Mouse (Mus musculus): ENCODE results near the gene H3f3b. TPM values are rescaled to one million over a fixed set of nuclear protein-coding genes. Genes with fewer than 3 reads are reported as not detected.

H3f3b gene
- polyA plus RNA-seq, 1 experiment from 2014 or later: 2,219 TPM

GRCm38 (mm10) chr11:116014821-116015220 is 12.9 kb downstream of the H3f3b start:
- Histone ChIP-seq H3K27me3 (no peaks in the 10 kb centered on the region), H3K9ac (no peak overlapping the region), H3K4me3 (no peak overlapping the region), H3K4me2 (replicated peaks) (no peak overlapping the region), H3K27ac (no peak overlapping the region), H3K36me3 (peaks cover 12% of the 10 kb centered on the region), H3K9me3 (no peaks in the 10 kb centered on the region), H3K4me1 (peaks cover 22% of the 10 kb centered on the region)
- no peak for ATAC-seq (ENCODE audit: low FRiP score, low read depth)
- 66% methylated on average over 8 of the region's 8 CpGs for WGBS

GRCm38 (mm10) chr11:116012262-116012947 is 15.4 kb downstream of the H3f3b start, which contains the start of gene Galk1:
Gene Galk1, minus strand, starts transcription at chr11:116012719.
- Histone ChIP-seq H3K36me3 (peaks cover 36% of the 10 kb centered on the region), H3K27me3 (no peaks in the 10 kb centered on the region), H3K4me3 (peak within 1 kb of the TSS; percentile 73), H3K9ac (peak within 1 kb of the TSS; percentile 89), H3K9me3 (no peaks in the 10 kb centered on the region), H3K4me2 (replicated peaks) (peak within 1 kb of the TSS; percentile 70), H3K27ac (peak within 1 kb of the TSS; percentile 96), H3K4me1 (peaks cover 26% of the 10 kb centered on the region)
- WGBS: under 1% methylated on average over 54 of the region's 55 CpGs
- peak; percentile 93 for ATAC-seq (ENCODE audit: low FRiP score, low read depth)

- Histone ChIP-seq H3K4me2 (replicated peaks) (peak overlapping the region; percentile 70), H3K4me3 (peak overlapping the region; percentile 73), H3K36me3 (peaks cover 43% of the 10 kb centered on the region), H3K27me3 (no peaks in the 10 kb centered on the region), H3K4me1 (peaks cover 26% of the 10 kb centered on the region), H3K9ac (peak overlapping the region; percentile 89), H3K9me3 (no peaks in the 10 kb centered on the region), H3K27ac (peak overlapping the region; percentile 96)
- ATAC-seq (ENCODE audit: low FRiP score, low read depth): no peak
- 15% methylated on average over 14 of the region's 14 CpGs for WGBS
These were observed 16.1 kb downstream of the H3f3b start for GRCm38 (mm10) chr11:116011529-116012261.

- no peak overlapping the region for H3K9ac ChIP-seq
- H3K27ac ChIP-seq: no peak overlapping the region
- H3K4me1 ChIP-seq: peaks cover 27% of the 10 kb centered on the region
- no peak for ATAC-seq (ENCODE audit: low FRiP score, low read depth)
- WGBS: 88% methylated on average over 5 of the region's 5 CpGs
- no peaks in the 10 kb centered on the region for H3K27me3 ChIP-seq
- peak overlapping the region; percentile 70 for H3K4me2 ChIP-seq (replicated peaks)
- H3K9me3 ChIP-seq: no peaks in the 10 kb centered on the region
- peaks cover 50% of the 10 kb centered on the region for H3K36me3 ChIP-seq
- H3K4me3 ChIP-seq: no peak overlapping the region
These were observed 16.8 kb downstream of the H3f3b start for GRCm38 (mm10) chr11:116010948-116011347.

GRCm38 (mm10) chr11:116010146-116010545 is 17.6 kb downstream of the H3f3b start:
- no peak for ATAC-seq (ENCODE audit: low FRiP score, low read depth)
- WGBS: 91% methylated on average over 8 of the region's 8 CpGs

GRCm38 (mm10) chr11:116009661-116010060 is 18.1 kb downstream of the H3f3b start:
- H3K9ac ChIP-seq: no peak overlapping the region

More at GRCm38 (mm10) chr11:116010146-116010545, 17.6 kb downstream of the H3f3b start:
- Histone ChIP-seq H3K27me3 (no peaks in the 10 kb centered on the region), H3K9me3 (no peaks in the 10 kb centered on the region), H3K4me3 (no peak overlapping the region), H3K4me2 (replicated peaks) (no peak overlapping the region), H3K9ac (no peak overlapping the region), H3K27ac (no peak overlapping the region), H3K36me3 (peaks cover 50% of the 10 kb centered on the region), H3K4me1 (peaks cover 35% of the 10 kb centered on the region)

GRCm38 (mm10) chr11:116008832-116009375 is 18.9 kb downstream of the H3f3b start:
- no peak overlapping the region for H3K9ac ChIP-seq
- ATAC-seq (ENCODE audit: low FRiP score, low read depth): no peak
- H3K27ac ChIP-seq: no peak overlapping the region
- H3K4me3 ChIP-seq: no peak overlapping the region
- peaks cover 44% of the 10 kb centered on the region for H3K4me1 ChIP-seq
- no peaks in the 10 kb centered on the region for H3K9me3 ChIP-seq
- H3K36me3 ChIP-seq: peaks cover 50% of the 10 kb centered on the region
- H3K4me2 ChIP-seq (replicated peaks): no peak overlapping the region
- 60% methylated on average over 13 of the region's 13 CpGs for WGBS
- H3K27me3 ChIP-seq: no peaks in the 10 kb centered on the region

More at GRCm38 (mm10) chr11:116009661-116010060, 18.1 kb downstream of the H3f3b start:
- peaks cover 40% of the 10 kb centered on the region for H3K4me1 ChIP-seq
- no peak for ATAC-seq (ENCODE audit: low FRiP score, low read depth)
- H3K27ac ChIP-seq: no peak overlapping the region
- no peaks in the 10 kb centered on the region for H3K9me3 ChIP-seq
- no peak overlapping the region for H3K4me2 ChIP-seq (replicated peaks)
- no peak overlapping the region for H3K4me3 ChIP-seq
- 90% methylated on average over 11 of the region's 11 CpGs for WGBS
- peaks cover 50% of the 10 kb centered on the region for H3K36me3 ChIP-seq
- H3K27me3 ChIP-seq: no peaks in the 10 kb centered on the region

GRCm38 (mm10) chr11:116008411-116008810 is 19.4 kb downstream of the H3f3b start:
- Histone ChIP-seq H3K4me2 (replicated peaks) (no peak overlapping the region), H3K4me1 (peaks cover 44% of the 10 kb centered on the region), H3K27ac (no peak overlapping the region), H3K27me3 (no peaks in the 10 kb centered on the region), H3K36me3 (peaks cover 50% of the 10 kb centered on the region), H3K9ac (no peak overlapping the region; the same call in 1 of the 2 replicates), H3K4me3 (no peak overlapping the region), H3K9me3 (no peaks in the 10 kb centered on the region)
- WGBS: 81% methylated on average over 11 of the region's 11 CpGs
- no peak for ATAC-seq (ENCODE audit: low FRiP score, low read depth)

- H3K27me3 ChIP-seq: no peaks in the 10 kb centered on the region
- WGBS: 86% methylated on average over 28 of the region's 28 CpGs
- no peak overlapping the region for H3K4me3 ChIP-seq
These were observed 20.5 kb downstream of the H3f3b start for GRCm38 (mm10) chr11:116007095-116007850.

GRCm38 (mm10) chr11:116005701-116006419 is 21.9 kb downstream of the H3f3b start:
- peaks cover 25% of the 10 kb centered on the region for H3K4me1 ChIP-seq
- peak overlapping the region; percentile 75; the same call in 1 of the 2 replicates for H3K27ac ChIP-seq
- no peaks in the 10 kb centered on the region for H3K9me3 ChIP-seq
- WGBS: 73% methylated on average over 9 of the region's 9 CpGs
- peaks cover 48% of the 10 kb centered on the region for H3K36me3 ChIP-seq
- H3K4me2 ChIP-seq (replicated peaks): peak overlapping the region; percentile 77
- ATAC-seq (ENCODE audit: low FRiP score, low read depth): 0 out of 2 replicates have a peak, but pooled peaks have one; percentile 7
- peak overlapping the region; percentile 68; the same call in 1 of the 2 replicates for H3K9ac ChIP-seq
- no peaks in the 10 kb centered on the region for H3K27me3 ChIP-seq
- peak overlapping the region; percentile 42 for H3K4me3 ChIP-seq

More at GRCm38 (mm10) chr11:116007095-116007850, 20.5 kb downstream of the H3f3b start:
- peak overlapping the region; percentile 13; the same call in 1 of the 2 replicates for H3K9ac ChIP-seq
- peaks cover 36% of the 10 kb centered on the region for H3K4me1 ChIP-seq
- peaks cover 50% of the 10 kb centered on the region for H3K36me3 ChIP-seq
- no peaks in the 10 kb centered on the region for H3K9me3 ChIP-seq
- H3K4me2 ChIP-seq (replicated peaks): no peak overlapping the region
- ATAC-seq (ENCODE audit: low FRiP score, low read depth): no peak
- no peak overlapping the region for H3K27ac ChIP-seq

Measured in limb, embryonic 13.5 days (tissue).